Mouse (Mus musculus): Measurements from ENCODE around the gene Gm13289.
"Not testable (repeated sequence)": the region's sequence is repeated elsewhere in the genome, so short reads cannot be mapped to it uniquely, and the experiment has no call there.

The Gm13289 gene

DNA sequence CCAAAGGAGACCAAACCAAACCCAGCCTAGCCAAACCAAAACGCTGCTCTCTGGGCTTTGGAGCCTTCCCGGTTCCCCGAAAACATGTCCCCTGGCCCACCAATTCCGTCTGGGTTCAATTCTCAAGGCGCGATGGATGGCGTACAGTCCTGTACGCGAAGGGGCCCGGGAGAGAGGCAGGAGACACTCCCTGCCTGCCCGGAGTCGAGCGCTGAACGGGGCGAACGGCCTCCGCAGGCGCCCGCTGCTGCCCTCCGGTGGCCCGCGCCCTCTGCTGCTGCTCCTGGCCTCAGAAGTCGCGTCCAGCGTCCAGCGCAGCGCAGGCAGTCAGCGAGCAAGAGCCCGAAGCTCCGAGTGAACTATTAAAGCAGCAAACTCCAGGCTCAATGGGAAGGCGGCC lies 5.6 kb downstream of the Gm13289 start:
- not testable (repeated sequence) for DNase-seq (ENCODE audit: low spot score)

DNA sequence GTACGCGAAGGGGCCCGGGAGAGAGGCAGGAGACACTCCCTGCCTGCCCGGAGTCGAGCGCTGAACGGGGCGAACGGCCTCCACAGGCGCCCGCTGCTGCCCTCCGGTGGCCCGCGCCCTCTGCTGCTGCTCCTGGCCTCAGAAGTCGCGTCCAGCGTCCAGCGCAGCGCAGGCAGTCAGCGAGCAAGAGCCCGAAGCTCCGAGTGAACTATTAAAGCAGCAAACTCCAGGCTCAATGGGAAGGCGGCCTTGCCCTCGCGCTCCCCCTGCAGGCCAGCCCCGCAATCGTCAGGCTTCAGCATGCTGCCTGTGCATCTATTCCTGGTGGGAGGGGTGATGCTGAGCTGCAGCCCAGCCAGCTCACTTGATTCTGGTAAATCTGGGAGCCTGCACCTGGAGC lies 8.7 kb downstream of the Gm13289 start, which contains the start of gene Gm13276:
Gene Gm13276 (plus strand): TSS at position 301 of the 400 bp plus-strand sequence.
- not testable (repeated sequence) for DNase-seq (ENCODE audit: low spot score)

DNA sequence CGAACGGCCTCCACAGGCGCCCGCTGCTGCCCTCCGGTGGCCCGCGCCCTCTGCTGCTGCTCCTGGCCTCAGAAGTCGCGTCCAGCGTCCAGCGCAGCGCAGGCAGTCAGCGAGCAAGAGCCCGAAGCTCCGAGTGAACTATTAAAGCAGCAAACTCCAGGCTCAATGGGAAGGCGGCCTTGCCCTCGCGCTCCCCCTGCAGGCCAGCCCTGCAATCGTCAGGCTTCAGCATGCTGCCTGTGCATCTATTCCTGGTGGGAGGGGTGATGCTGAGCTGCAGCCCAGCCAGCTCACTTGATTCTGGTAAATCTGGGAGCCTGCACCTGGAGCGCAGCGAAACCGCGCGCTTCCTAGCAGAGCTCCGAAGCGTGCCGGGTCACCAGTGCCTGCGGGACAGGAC lies 11.7 kb downstream of the Gm13289 start, which contains the start of gene Gm13277:
Gene Gm13277 (plus strand): TSS at position 231 of the 400 bp plus-strand sequence.
- DNase-seq (ENCODE audit: low spot score): not testable (repeated sequence)

DNA sequence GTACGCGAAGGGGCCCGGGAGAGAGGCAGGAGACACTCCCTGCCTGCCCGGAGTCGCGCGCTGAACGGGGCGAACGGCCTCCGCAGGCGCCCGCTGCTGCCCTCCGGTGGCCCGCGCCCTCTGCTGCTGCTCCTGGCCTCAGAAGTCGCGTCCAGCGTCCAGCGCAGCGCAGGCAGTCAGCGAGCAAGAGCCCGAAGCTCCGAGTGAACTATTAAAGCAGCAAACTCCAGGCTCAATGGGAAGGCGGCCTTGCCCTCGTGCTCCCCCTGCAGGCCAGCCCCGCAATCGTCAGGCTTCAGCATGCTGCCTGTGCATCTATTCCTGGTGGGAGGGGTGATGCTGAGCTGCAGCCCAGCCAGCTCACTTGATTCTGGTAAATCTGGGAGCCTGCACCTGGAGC lies 14.5 kb downstream of the Gm13289 start, which contains the start of gene Gm13278:
Gene Gm13278 (plus strand): TSS at position 301 of the 400 bp plus-strand sequence.
- not testable (repeated sequence) for DNase-seq (ENCODE audit: low spot score)

DNA sequence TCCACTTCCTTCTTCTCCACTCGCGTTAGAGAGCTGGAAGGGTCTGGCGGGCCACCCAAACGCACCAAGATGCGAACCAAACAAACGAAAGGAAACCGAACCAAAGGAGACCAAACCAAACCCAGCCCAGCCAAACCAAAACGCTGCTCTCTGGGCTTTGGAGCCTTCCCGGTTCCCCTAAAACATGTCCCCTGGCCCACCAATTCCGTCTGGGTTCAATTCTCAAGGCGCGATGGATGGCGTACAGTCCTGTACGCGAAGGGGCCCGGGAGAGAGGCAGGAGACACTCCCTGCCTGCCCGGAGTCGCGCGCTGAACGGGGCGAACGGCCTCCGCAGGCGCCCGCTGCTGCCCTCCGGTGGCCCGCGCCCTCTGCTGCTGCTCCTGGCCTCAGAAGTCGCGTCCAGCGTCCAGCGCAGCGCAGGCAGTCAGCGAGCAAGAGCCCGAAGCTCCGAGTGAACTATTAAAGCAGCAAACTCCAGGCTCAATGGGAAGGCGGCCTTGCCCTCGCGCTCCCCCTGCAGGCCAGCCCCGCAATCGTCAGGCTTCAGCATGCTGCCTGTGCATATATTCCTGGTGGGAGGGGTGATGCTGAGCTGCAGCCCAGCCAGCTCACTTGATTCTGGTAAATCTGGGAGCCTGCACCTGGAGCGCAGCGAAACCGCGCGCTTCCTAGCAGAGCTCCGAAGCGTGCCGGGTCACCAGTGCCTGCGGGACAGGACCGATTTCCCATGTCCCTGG lies 17.4 kb downstream of the Gm13289 start, which contains the start of gene Gm13275:
Gene Gm13275 (plus strand): TSS at position 552 of the 740 bp plus-strand sequence.
- DNase-seq (ENCODE audit: low spot score): peak; percentile 81

DNA sequence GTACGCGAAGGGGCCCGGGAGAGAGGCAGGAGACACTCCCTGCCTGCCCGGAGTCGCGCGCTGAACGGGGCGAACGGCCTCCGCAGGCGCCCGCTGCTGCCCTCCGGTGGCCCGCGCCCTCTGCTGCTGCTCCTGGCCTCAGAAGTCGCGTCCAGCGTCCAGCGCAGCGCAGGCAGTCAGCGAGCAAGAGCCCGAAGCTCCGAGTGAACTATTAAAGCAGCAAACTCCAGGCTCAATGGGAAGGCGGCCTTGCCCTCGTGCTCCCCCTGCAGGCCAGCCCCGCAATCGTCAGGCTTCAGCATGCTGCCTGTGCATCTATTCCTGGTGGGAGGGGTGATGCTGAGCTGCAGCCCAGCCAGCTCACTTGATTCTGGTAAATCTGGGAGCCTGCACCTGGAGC lies 20.4 kb downstream of the Gm13289 start, which contains the start of gene Gm13279:
Gene Gm13279 (plus strand): TSS at position 301 of the 400 bp plus-strand sequence.
- not testable (repeated sequence) for DNase-seq (ENCODE audit: low spot score)

DNA sequence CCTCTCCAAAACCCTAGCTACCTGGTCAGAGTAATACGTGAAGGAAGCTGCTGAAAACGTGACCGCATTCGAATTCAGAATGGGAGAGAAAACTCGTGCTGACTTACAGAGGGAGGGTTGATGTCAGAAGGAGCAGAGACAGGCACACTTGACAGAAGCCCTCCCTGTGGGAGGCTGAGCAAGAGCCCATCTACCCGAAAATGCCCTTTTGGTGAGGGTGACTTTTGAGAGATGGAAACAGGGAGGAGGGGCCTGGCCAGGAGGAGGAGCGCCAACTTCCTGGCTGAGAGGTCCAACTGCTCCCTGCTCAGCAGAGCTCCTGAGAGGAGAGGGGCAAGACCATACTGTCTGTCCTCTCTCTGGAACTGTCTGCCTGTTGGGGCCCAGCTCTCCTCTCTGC lies 22.6 kb downstream of the Gm13289 start, which contains the start of gene Gm13285:
Gene Gm13285 (plus strand): TSS at position 301 of the 400 bp plus-strand sequence.
- DNase-seq (ENCODE audit: low spot score): not testable (repeated sequence)

DNA sequence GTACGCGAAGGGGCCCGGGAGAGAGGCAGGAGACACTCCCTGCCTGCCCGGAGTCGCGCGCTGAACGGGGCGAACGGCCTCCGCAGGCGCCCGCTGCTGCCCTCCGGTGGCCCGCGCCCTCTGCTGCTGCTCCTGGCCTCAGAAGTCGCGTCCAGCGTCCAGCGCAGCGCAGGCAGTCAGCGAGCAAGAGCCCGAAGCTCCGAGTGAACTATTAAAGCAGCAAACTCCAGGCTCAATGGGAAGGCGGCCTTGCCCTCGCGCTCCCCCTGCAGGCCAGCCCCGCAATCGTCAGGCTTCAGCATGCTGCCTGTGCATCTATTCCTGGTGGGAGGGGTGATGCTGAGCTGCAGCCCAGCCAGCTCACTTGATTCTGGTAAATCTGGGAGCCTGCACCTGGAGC lies 26.2 kb downstream of the Gm13289 start, which contains the start of gene Gm13287:
Gene Gm13287 (plus strand): TSS at position 301 of the 400 bp plus-strand sequence.
- DNase-seq (ENCODE audit: low spot score): not testable (repeated sequence)

DNA sequence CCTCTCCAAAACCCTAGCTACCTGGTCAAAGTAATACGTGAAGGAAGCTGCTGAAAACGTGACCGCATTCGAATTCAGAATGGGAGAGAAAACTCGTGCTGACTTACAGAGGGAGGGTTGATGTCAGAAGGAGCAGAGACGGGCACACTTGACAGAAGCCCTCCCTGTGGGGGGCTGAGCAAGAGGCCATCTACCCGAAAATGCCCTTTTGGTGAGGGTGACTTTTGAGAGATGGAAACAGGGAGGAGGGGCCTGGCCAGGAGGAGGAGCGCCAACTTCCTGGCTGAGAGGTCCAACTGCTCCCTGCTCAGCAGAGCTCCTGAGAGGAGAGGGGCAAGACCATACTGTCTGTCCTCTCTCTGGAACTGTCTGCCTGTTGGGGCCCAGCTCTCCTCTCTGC lies 28.5 kb downstream of the Gm13289 start, which contains the start of gene Gm13288:
Gene Gm13288 (plus strand): TSS at position 301 of the 400 bp plus-strand sequence.
- DNase-seq (ENCODE audit: low spot score): not testable (repeated sequence)

DNA sequence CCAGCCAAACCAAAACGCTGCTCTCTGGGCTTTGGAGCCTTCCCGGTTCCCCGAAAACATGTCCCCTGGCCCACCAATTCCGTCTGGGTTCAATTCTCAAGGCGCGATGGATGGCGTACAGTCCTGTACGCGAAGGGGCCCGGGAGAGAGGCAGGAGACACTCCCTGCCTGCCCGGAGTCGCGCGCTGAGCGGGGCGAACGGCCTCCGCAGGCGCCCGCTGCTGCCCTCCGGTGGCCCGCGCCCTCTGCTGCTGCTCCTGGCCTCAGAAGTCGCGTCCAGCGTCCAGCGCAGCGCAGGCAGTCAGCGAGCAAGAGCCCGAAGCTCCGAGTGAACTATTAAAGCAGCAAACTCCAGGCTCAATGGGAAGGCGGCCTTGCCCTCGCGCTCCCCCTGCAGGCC lies 29.0 kb downstream of the Gm13289 start:
- DNase-seq (ENCODE audit: low spot score): not testable (repeated sequence)

DNA sequence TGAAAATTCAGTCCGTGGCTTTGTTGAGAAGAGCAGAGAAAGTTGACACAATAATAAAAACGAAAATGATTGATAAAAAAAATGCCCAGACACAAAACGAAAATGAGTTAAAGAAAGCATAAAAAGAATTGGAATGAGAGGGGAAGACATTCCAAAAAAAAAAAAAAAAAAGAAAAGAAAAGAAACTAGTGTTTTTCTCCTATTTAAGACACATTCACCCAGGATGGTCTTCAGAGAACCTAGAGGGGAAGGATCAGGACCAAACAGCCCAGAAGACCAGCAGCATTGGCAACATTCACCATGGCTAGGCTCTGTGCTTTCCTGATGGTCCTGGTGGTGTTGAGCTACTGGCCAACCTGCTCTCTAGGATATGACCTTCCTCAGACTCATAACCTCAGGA lies 39.2 kb downstream of the Gm13289 start, which contains the start of gene Ifna7:
Gene Ifna7 (plus strand): TSS at position 301 of the 400 bp plus-strand sequence.
- DNase-seq (ENCODE audit: low spot score): no peak

DNA sequence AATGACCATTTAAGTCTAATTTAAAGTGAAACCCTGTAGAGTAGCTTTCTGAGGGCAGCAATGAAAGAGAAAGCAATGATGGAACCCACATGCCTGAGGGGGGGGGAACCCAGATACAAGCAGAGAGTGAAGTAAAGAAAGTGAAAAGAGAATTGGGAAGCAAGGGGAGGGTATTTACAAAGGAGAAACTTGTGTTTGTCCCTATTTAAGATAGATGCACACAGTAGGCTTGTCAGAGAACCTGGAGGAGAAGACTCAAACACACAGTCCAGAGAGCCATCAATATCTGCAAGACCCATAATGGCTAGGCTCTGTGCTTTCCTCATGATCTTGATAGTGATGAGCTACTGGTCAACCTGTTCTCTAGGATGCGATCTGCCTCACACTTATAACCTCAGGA lies 42.9 kb downstream of the Gm13289 start, which contains the start of gene Ifna11:
Gene Ifna11 (plus strand): TSS at position 301 of the 400 bp plus-strand sequence.
- DNase-seq (ENCODE audit: low spot score): no peak

DNA sequence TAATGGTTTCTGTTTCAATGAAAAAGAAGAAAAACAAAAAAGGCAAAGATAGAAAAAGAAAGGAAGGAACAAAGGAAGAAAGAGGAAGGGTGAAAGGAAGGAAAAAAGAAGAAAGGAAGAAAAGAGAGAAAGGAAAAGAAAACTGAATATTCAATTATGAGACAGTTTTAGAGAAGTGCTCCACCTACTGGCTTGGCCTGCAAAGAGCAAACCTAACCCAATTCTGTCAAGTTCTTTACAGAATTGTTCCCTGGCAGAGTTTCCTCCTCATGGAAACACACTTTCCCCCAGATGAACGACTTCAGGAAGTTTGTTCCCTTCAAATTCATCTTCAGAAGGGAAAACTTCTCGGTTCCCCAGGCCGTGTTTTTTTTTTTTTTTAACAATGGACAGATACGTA lies 46.3 kb downstream of the Gm13289 start:
- peak; percentile 8 for DNase-seq (ENCODE audit: low spot score)

Data from urinary bladder, postnatal 25 days (tissue).